Mouse (Mus musculus) MEL (cell line): ENCODE measurements around the gene Hrh2. TPM values are rescaled to one million over a fixed set of nuclear protein-coding genes. Genes with fewer than 3 reads are reported as not detected.

Source experiments
- DNase-seq: peaks from one replicate; pipeline ENCODE4 v3.0.0; 2011; ENCODE audit warnings: low read depth, low spot score
- H3K27ac ChIP-seq: 2 replicates; pipeline ENCODE4 v1.5.1; 2012; ENCODE audit warnings: low read depth, mild to moderate bottlenecking, control low read depth, low read length, moderate library complexity; ENCODE audit not compliant: control insufficient read depth
- H3K27me3 ChIP-seq, 2 experiments: fragments of 150-350 bp in 1 of 2; sonication (generic) in 1 of 2; 2 replicates each; pipeline ENCODE4 v1.6.1; 2012; ENCODE audit warnings: low read length in 2 of 2, mild to moderate bottlenecking in 2 of 2, improper control_type of control experiment in 1 of 2, moderate library complexity in 1 of 2; ENCODE audit not compliant: insufficient read depth in 2 of 2, control insufficient read depth in 1 of 2
- H3K36me3 ChIP-seq, 2 experiments: 2 replicates each; pipeline ENCODE4 v1.6.1; 2012 to 2014; ENCODE audit warnings: low read length in 2 of 2, improper control_type of control experiment in 1 of 2, inconsistent platforms in 1 of 2, mild to moderate bottlenecking in 1 of 2; ENCODE audit not compliant: insufficient read depth in 2 of 2, control insufficient read depth in 1 of 2
- H3K4me1 ChIP-seq, 2 experiments: fragments of 150-350 bp in 1 of 2; sonication (generic) in 1 of 2; 2 replicates each; pipeline ENCODE4 v1.6.1; 2012; ENCODE audit warnings: low read length in 2 of 2, improper control_type of control experiment in 1 of 2, mild to moderate bottlenecking in 1 of 2; ENCODE audit not compliant: insufficient read depth in 2 of 2, control insufficient read depth in 1 of 2
- H3K4me3 ChIP-seq, 2 experiments: fragments of 150-350 bp in 1 of 2; sonication (generic) in 1 of 2; 2 replicates each; pipeline ENCODE4 v1.5.1; 2012; ENCODE audit warnings: low read depth in 2 of 2, low read length in 2 of 2, mild to moderate bottlenecking in 2 of 2, moderate library complexity in 2 of 2, control low read depth in 1 of 2, improper control_type of control experiment in 1 of 2; ENCODE audit not compliant: control insufficient read depth in 1 of 2, insufficient read depth in 1 of 2
- H3K79me2 ChIP-seq: 2 replicates; pipeline ENCODE4 v1.6.1; 2012; ENCODE audit warnings: mild to moderate bottlenecking, low read length, moderate library complexity; ENCODE audit not compliant: control insufficient read depth, poor library complexity, insufficient read depth
- H3K9ac ChIP-seq: 2 replicates; pipeline ENCODE4 v1.6.1; 2012; ENCODE audit warnings: low read depth, mild to moderate bottlenecking, control low read depth, low read length, moderate library complexity; ENCODE audit not compliant: control insufficient read depth, poor library complexity, severe bottlenecking
- H3K9me3 ChIP-seq: fragments of 150-350 bp; sonication (generic); replicated peaks from 2 replicates; pipeline ENCODE4 v1.6.1; 2012; ENCODE audit warnings: mild to moderate bottlenecking, low read length, improper control_type of control experiment, moderate library complexity; ENCODE audit not compliant: insufficient read depth
- CHD1 ChIP-seq: IDR thresholded peaks from 2 replicates; pipeline ENCODE4 v1.6.1; 2012; ENCODE audit warnings: low read depth, mild to moderate bottlenecking, inconsistent platforms, low read length, improper control_type of control experiment
- CHD2 ChIP-seq: IDR thresholded peaks from 2 replicates; pipeline ENCODE4 v1.6.1; 2011; ENCODE audit warnings: low read length, improper control_type of control experiment
- CTCF ChIP-seq, 3 experiments: IDR thresholded peaks in 2 of 3; conservative IDR thresholded peaks in 1 of 3; 2 replicates each; pipeline ENCODE4 v1.5.1; 2011 to 2012; ENCODE audit warnings: low read length in 3 of 3, low read depth in 2 of 3, mild to moderate bottlenecking in 2 of 3, improper control_type of control experiment in 1 of 3, inconsistent platforms in 1 of 3, mixed read lengths in 1 of 3, moderate library complexity in 1 of 3; ENCODE audit not compliant: control insufficient read depth in 1 of 3, insufficient read depth in 1 of 3, poor library complexity in 1 of 3, severe bottlenecking in 1 of 3
- ETS1 ChIP-seq: IDR thresholded peaks from 2 replicates; pipeline ENCODE4 v1.6.1; 2012; ENCODE audit warnings: low read depth, mild to moderate bottlenecking, inconsistent platforms, low read length, improper control_type of control experiment, moderate library complexity
- GABPA ChIP-seq: IDR thresholded peaks from 2 replicates; pipeline ENCODE4 v1.6.1; 2012; ENCODE audit warnings: low read depth, mild to moderate bottlenecking, inconsistent platforms, low read length, improper control_type of control experiment, moderate library complexity
- HCFC1 ChIP-seq: IDR thresholded peaks from 2 replicates; pipeline ENCODE4 v1.6.1; 2012; ENCODE audit warnings: low read depth, mild to moderate bottlenecking, inconsistent platforms, low read length, improper control_type of control experiment, moderate library complexity
- JUND ChIP-seq: IDR thresholded peaks from 2 replicates; pipeline ENCODE4 v1.6.1; 2011; ENCODE audit warnings: low read depth, mild to moderate bottlenecking, improper control_type of control experiment, low read length
- KAT2A ChIP-seq: conservative IDR thresholded peaks from 2 replicates; pipeline ENCODE4 v1.6.1; 2012; ENCODE audit warnings: low read depth, low read length, improper control_type of control experiment, inconsistent platforms
- MEF2A ChIP-seq: IDR thresholded peaks from 2 replicates; pipeline ENCODE4 v1.6.1; 2014; ENCODE audit warnings: low read depth, mild to moderate bottlenecking, inconsistent platforms, low read length, improper control_type of control experiment; ENCODE audit not compliant: poor library complexity, insufficient replicate concordance, severe bottlenecking; ENCODE audit errors: extremely low read depth
- MYB ChIP-seq: IDR thresholded peaks from 2 replicates; pipeline ENCODE4 v1.6.1; 2011; ENCODE audit warnings: mild to moderate bottlenecking, low read depth, low read length, improper control_type of control experiment
- NELFE ChIP-seq: IDR thresholded peaks from 2 replicates; pipeline ENCODE4 v1.6.1; 2011; ENCODE audit warnings: low read depth, low read length, improper control_type of control experiment
- POLR2A ChIP-seq, 2 experiments: IDR thresholded peaks; 2 replicates each; pipeline ENCODE4 v1.6.1; 2011 to 2012; ENCODE audit warnings: low read length in 2 of 2, mild to moderate bottlenecking in 2 of 2, control low read depth in 1 of 2, improper control_type of control experiment in 1 of 2, low read depth in 1 of 2, moderate library complexity in 1 of 2; ENCODE audit not compliant: control insufficient read depth in 1 of 2, insufficient read depth in 1 of 2, poor library complexity in 1 of 2
- POLR2AphosphoS2 ChIP-seq: IDR thresholded peaks from 2 replicates; pipeline ENCODE4 v1.6.1; 2011; ENCODE audit warnings: low read length, improper control_type of control experiment
- POLR2AphosphoS5 ChIP-seq: IDR thresholded peaks from 2 replicates; pipeline ENCODE4 v1.6.1; 2012; ENCODE audit warnings: low read depth, borderline replicate concordance, mild to moderate bottlenecking, inconsistent platforms, low read length, moderate library complexity, mixed read lengths
- TAL1 ChIP-seq: IDR thresholded peaks from 2 replicates; pipeline ENCODE4 v1.6.1; 2012; ENCODE audit warnings: mild to moderate bottlenecking, inconsistent platforms, low read length, moderate library complexity, mixed read lengths
- TBP ChIP-seq: IDR thresholded peaks from 2 replicates; pipeline ENCODE4 v1.8.0; 2011; ENCODE audit warnings: low read depth, low read length, improper control_type of control experiment
- TCF12 ChIP-seq: IDR thresholded peaks from 2 replicates; pipeline ENCODE4 v1.6.1; 2014; ENCODE audit warnings: low read depth, mild to moderate bottlenecking, inconsistent platforms, low read length, improper control_type of control experiment, moderate library complexity
- USF1 ChIP-seq: IDR thresholded peaks from 2 replicates; pipeline ENCODE4 v1.6.1; 2014; ENCODE audit warnings: low read depth, mild to moderate bottlenecking, inconsistent platforms, low read length, improper control_type of control experiment, moderate library complexity
- USF2 ChIP-seq, 2 experiments: IDR thresholded peaks; 2 replicates each; pipeline ENCODE4 v1.6.1; 2011 to 2012; ENCODE audit warnings: improper control_type of control experiment in 2 of 2, low read length in 2 of 2, borderline replicate concordance in 1 of 2, inconsistent platforms in 1 of 2, low read depth in 1 of 2, mild to moderate bottlenecking in 1 of 2; ENCODE audit not compliant: insufficient read depth in 1 of 2
- ZC3H11A ChIP-seq: IDR thresholded peaks from 2 replicates; pipeline ENCODE4 v1.6.1; 2012; ENCODE audit warnings: low read depth, mild to moderate bottlenecking, inconsistent platforms, low read length, improper control_type of control experiment
- ZKSCAN1 ChIP-seq: IDR thresholded peaks from 2 replicates; pipeline ENCODE4 v1.6.1; 2012; ENCODE audit warnings: low read depth, mild to moderate bottlenecking, inconsistent platforms, low read length, improper control_type of control experiment, moderate library complexity
- ZMIZ1 ChIP-seq: IDR thresholded peaks from 2 replicates; pipeline ENCODE4 v1.6.1; 2012; ENCODE audit warnings: low read depth, mild to moderate bottlenecking, inconsistent platforms, low read length, improper control_type of control experiment, moderate library complexity
- polyA plus RNA-seq, 2 experiments: library from polyadenylated mRNA; stranded (reverse) in 1 of 2; unstranded in 1 of 2; fragments of >175 nt in 1 of 2; fragments of >200 nt in 1 of 2; gene quantifications; 2 replicates each; pipeline versions ENCODE4 v1.2.1 to v1.2.4; 2012; ENCODE audit warnings: low replicate concordance in 2 of 2, low read depth in 1 of 2; ENCODE audit not compliant: insufficient read length in 2 of 2, insufficient read depth in 1 of 2, missing spikeins in 1 of 2
- total RNA-seq: library from RNA; depleted of rRNA; stranded (reverse); fragments of 300-350 nt; gene quantifications from 2 replicates; pipeline ENCODE4 v1.2.3, GENCODE M21; 2012

Gene Hrh2
- total and polyA plus RNA-seq, 3 experiments = 0.07 TPM; not detected in 2

DNA sequence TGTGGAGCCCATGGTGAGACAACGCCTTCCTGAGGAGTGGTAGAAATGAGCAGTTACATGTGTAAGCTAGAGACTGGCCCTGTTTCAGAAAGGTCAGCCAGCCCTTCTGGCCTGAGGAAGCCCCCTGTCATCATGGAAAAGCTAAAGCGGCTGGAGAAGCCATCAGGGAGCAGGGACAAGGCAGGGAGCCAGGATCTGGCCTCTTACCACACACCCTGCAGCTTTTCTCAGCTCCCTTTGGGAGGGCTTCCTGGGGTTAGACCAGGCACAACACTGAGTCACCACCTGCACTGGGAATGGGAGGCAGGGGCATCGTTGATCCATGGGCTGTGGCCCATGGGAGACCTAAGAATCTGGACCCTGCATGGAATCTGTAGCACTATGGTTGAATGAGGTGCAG lies 11.5 kb upstream of the Hrh2 start:
- peaks cover 0 to 12% of the 10 kb centered on the region in 2 experiments; a peak in 2 of 4 replicates for H3K36me3 ChIP-seq
- no peaks in the 10 kb centered on the region for H3K9me3 ChIP-seq
- no peak for TF ChIP-seq TAL1
- TF ChIP-seq CHD2 = no peak
- no peak for TF ChIP-seq CTCF (IDR thresholded peaks at IDR 0.05 in 2 of 3, conservative IDR thresholded peaks at IDR 0.05 in 1 of 3; ENCODE audit: control insufficient read depth in 1 of 3, insufficient read depth in 1 of 3, low read depth in 2 of 3, low read length in 3 of 3, poor library complexity in 1 of 3, severe bottlenecking in 1 of 3)
- TF ChIP-seq TCF12 = no peak
- TF ChIP-seq USF2 (IDR thresholded peaks at IDR 0.05; ENCODE audit: borderline replicate concordance in 1 of 2, insufficient read depth in 1 of 2, low read depth in 1 of 2, low read length in 2 of 2) = no peak
- TF ChIP-seq ZMIZ1 = no peak
- no peak for TF ChIP-seq ETS1
- TF ChIP-seq POLR2AphosphoS2 = no peak
- no peak for TF ChIP-seq MEF2A
- TF ChIP-seq ZC3H11A = no peak
- no peak for TF ChIP-seq CHD1
- no peak for TF ChIP-seq MYB
- no peak for TF ChIP-seq POLR2A (IDR thresholded peaks at IDR 0.05; ENCODE audit: control insufficient read depth in 1 of 2, insufficient read depth in 1 of 2, low read depth in 1 of 2, low read length in 2 of 2, poor library complexity in 1 of 2)
- TF ChIP-seq ZKSCAN1 = no peak
- TF ChIP-seq GABPA = no peak
- no peak for TF ChIP-seq POLR2AphosphoS5
- no peak for TF ChIP-seq TBP
- TF ChIP-seq KAT2A = no peak
- TF ChIP-seq HCFC1 = no peak
- no peak for TF ChIP-seq USF1
- H3K27ac ChIP-seq = no peak overlapping the region
- no peaks in the 10 kb centered on the region for H3K79me2 ChIP-seq
- H3K4me1 ChIP-seq = peaks cover 2 to 22% of the 10 kb centered on the region in 2 experiments
- no peak overlapping the region for H3K9ac ChIP-seq
- H3K4me3 ChIP-seq = no peak overlapping the region
- no peaks in the 10 kb centered on the region for H3K27me3 ChIP-seq
- no peak for DNase-seq

DNA sequence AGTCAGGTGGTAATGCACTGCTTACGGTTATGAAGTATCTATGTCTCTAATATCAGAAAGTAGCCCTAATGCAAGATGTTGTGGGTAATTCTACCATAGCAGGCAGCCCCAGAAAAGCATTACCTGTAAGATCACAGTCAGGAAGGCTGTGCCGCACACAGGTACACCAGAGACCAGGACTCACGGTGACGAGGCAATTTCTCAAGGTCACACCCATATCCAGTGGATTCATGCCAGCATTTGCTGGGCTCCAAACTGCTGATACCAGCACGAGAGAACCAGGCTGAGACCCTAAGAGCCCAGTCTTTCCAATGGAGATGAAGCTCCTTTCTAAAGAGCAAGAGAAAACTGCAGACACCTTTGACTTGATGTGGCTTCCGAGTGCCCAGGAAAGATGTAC lies 10.6 kb upstream of the Hrh2 start:
- no peak for TF ChIP-seq TBP
- TF ChIP-seq JUND = no peak
- no peak for TF ChIP-seq NELFE
- TF ChIP-seq POLR2A (IDR thresholded peaks at IDR 0.05; ENCODE audit: control insufficient read depth in 1 of 2, insufficient read depth in 1 of 2, low read depth in 1 of 2, low read length in 2 of 2, poor library complexity in 1 of 2) = no peak
- TF ChIP-seq TCF12 = no peak
- TF ChIP-seq MYB = no peak
- H3K4me1 ChIP-seq = peaks cover 5 to 23% of the 10 kb centered on the region in 2 experiments
- H3K4me3 ChIP-seq = no peak overlapping the region
- no peak overlapping the region for H3K9ac ChIP-seq
- DNase-seq = no peak
- no peaks in the 10 kb centered on the region for H3K27me3 ChIP-seq
- no peaks in the 10 kb centered on the region for H3K9me3 ChIP-seq
- H3K27ac ChIP-seq = no peak overlapping the region
- H3K79me2 ChIP-seq = no peaks in the 10 kb centered on the region
- H3K36me3 ChIP-seq = peaks cover 0 to 14% of the 10 kb centered on the region in 2 experiments; a peak in 2 of 4 replicates
